Mouse (Mus musculus) hindbrain, postnatal 0 days (tissue): ENCODE measurements around the gene Zbtb46. TPM values are rescaled to one million over a fixed set of nuclear protein-coding genes. Genes with fewer than 3 reads are reported as not detected.

Experiments used
- ATAC-seq: fragments of 200-750 bp; cut with Nextera tagmentation; 2 replicates; pipeline ENCODE4 v1.8.0; 2017; ENCODE audit warnings: mild to moderate bottlenecking, moderate TSS enrichment, moderate library complexity
- DNase-seq: peaks from one replicate; pipeline ENCODE4 v3.0.0-alpha.2; 2015; ENCODE audit warnings: low spot score
- H3K27ac ChIP-seq: fragments of 300-500 bp; sonication (generic); 2 replicates; pipeline ENCODE4 v1.5.1; 2014; ENCODE audit warnings: mild to moderate bottlenecking
- H3K27me3 ChIP-seq: fragments of 300-500 bp; sonication (generic); 2 replicates; pipeline ENCODE4 v1.6.1; 2014; ENCODE audit warnings: low read length, mixed read lengths; ENCODE audit not compliant: insufficient read depth
- H3K36me3 ChIP-seq: fragments of 300-500 bp; sonication (generic); 2 replicates; pipeline ENCODE4 v1.6.1; 2014; ENCODE audit warnings: low read length, mixed read lengths; ENCODE audit not compliant: insufficient read depth
- H3K4me1 ChIP-seq: fragments of 300-500 bp; sonication (generic); 2 replicates; pipeline ENCODE4 v1.6.1; 2014; ENCODE audit warnings: antibody characterized with exemption, low read length, mixed read lengths; ENCODE audit not compliant: insufficient read depth
- H3K4me2 ChIP-seq: fragments of 300-500 bp; sonication (generic); 2 replicates; pipeline ENCODE4 v1.6.1; 2014; ENCODE audit warnings: low read depth, mild to moderate bottlenecking, low read length, moderate library complexity, mixed read lengths
- H3K4me3 ChIP-seq: fragments of 300-500 bp; sonication (generic); 2 replicates; pipeline ENCODE4 v1.5.1; 2014; ENCODE audit warnings: low read length
- H3K9ac ChIP-seq: fragments of 300-500 bp; sonication (generic); replicated peaks from 2 replicates; pipeline ENCODE4 v1.6.1; 2014; ENCODE audit warnings: mild to moderate bottlenecking, low read length, moderate library complexity, mixed read lengths
- H3K9me3 ChIP-seq: fragments of 300-500 bp; sonication (generic); 2 replicates; pipeline ENCODE4 v1.6.1; 2016; ENCODE audit warnings: low read length, mixed read lengths
- CTCF ChIP-seq: IDR thresholded peaks from 2 replicates; pipeline ENCODE4 v1.5.1; 2016; ENCODE audit warnings: antibody characterized with exemption, control low read depth, low read depth
- WGBS: fragments of 180-500 bp; shearing (Covaris S2); extraction: QIAGEN DNeasy Blood & Tissue Kit; methylation state at CpG from one replicate; pipeline ENCODE4 v1.1.7; 2014; 5-methylcytosine and 5-hydroxymethylcytosine counted together
- polyA plus RNA-seq: library from polyadenylated mRNA; unstranded; fragments of >200 nt; fragmentation: Nextera tagmentation; extraction: Ambion mirVana; gene quantifications from 2 replicates; pipeline ENCODE4 v1.2.1, GENCODE M21; 2015
- total RNA-seq: library from RNA; depleted of rRNA; stranded (reverse); fragments of >200 nt; gene quantifications from 2 replicates; pipeline ENCODE4 v1.2.3, GENCODE M21; 2014

Gene Zbtb46
- total and polyA plus RNA-seq, 2 experiments from 2014 or later: 19.2 to 29.0 TPM

- Histone ChIP-seq H3K27me3 (no peaks in the 10 kb centered on the region), H3K27ac (no peak overlapping the region), H3K9ac (no peak overlapping the region), H3K9me3 (no peaks in the 10 kb centered on the region), H3K4me3 (no peak overlapping the region), H3K4me1 (peaks cover 6% of the 10 kb centered on the region; the same call in 1 of the 2 replicates), H3K4me2 (no peak overlapping the region), H3K36me3 (peaks cover 44% of the 10 kb centered on the region)
- no peak for TF ChIP-seq CTCF
- WGBS: 84% methylated on average over 6 of the region's 6 CpGs
- no peak for ATAC-seq
- no peak for DNase-seq
These were observed 77.5 kb downstream of the Zbtb46 start for GRCm38 (mm10) chr2:181381631-181382306.

- no peak for TF ChIP-seq CTCF
- Histone ChIP-seq H3K9me3 (no peaks in the 10 kb centered on the region), H3K4me3 (no peak overlapping the region), H3K4me1 (peaks cover 6% of the 10 kb centered on the region; the same call in 1 of the 2 replicates), H3K27ac (no peak overlapping the region), H3K9ac (no peak overlapping the region), H3K36me3 (peaks cover 44% of the 10 kb centered on the region), H3K27me3 (no peaks in the 10 kb centered on the region), H3K4me2 (no peak overlapping the region)
- DNase-seq (no peak), ATAC-seq (no peak)
- WGBS: 94% methylated on average over 5 of the region's 5 CpGs
These were observed 78.1 kb downstream of the Zbtb46 start for GRCm38 (mm10) chr2:181381107-181381506.

GRCm38 (mm10) chr2:181380251-181380650, 79.0 kb downstream of the Zbtb46 start:
- H3K27me3 ChIP-seq: no peaks in the 10 kb centered on the region
- no peak overlapping the region for H3K27ac ChIP-seq
- H3K4me3 ChIP-seq: no peak overlapping the region
- ATAC-seq (no peak), DNase-seq (no peak)
- TF ChIP-seq CTCF: no peak
- H3K4me1 ChIP-seq: peaks cover 4% of the 10 kb centered on the region; the same call in 1 of the 2 replicates
- H3K9me3 ChIP-seq: no peaks in the 10 kb centered on the region
- no peak overlapping the region for H3K4me2 ChIP-seq
- H3K9ac ChIP-seq: no peak overlapping the region
- 90% methylated on average over 5 of the region's 5 CpGs for whole genome bisulfite sequencing
- H3K36me3 ChIP-seq: peaks cover 44% of the 10 kb centered on the region

GRCm38 (mm10) chr2:181379778-181380177, 79.4 kb downstream of the Zbtb46 start, which contains the start of gene Lime1:
Lime1 (plus strand) TSS chr2:181380078.
- no peak within 1 kb of the TSS for H3K4me2 ChIP-seq
- no peaks in the 10 kb centered on the region for H3K27me3 ChIP-seq
- 98% methylated on average over 12 of the region's 12 CpGs for WGBS
- H3K36me3 ChIP-seq: peaks cover 44% of the 10 kb centered on the region
- no peaks in the 10 kb centered on the region for H3K9me3 ChIP-seq
- DNase-seq: no peak
- H3K4me3 ChIP-seq: no peak within 1 kb of the TSS
- no peak for TF ChIP-seq CTCF
- H3K9ac ChIP-seq: no peak within 1 kb of the TSS
- no peaks in the 10 kb centered on the region for H3K4me1 ChIP-seq
- no peak within 1 kb of the TSS for H3K27ac ChIP-seq
- ATAC-seq: no peak

GRCm38 (mm10) chr2:181378701-181379100, 80.5 kb downstream of the Zbtb46 start:
- peaks cover 40% of the 10 kb centered on the region for H3K36me3 ChIP-seq
- 90% methylated on average over 5 of the region's 5 CpGs for WGBS
- TF ChIP-seq CTCF: no peak
- ATAC-seq: no peak
- no peaks in the 10 kb centered on the region for H3K4me1 ChIP-seq
- no peak overlapping the region for H3K9ac ChIP-seq
- H3K4me2 ChIP-seq: no peak overlapping the region
- no peak overlapping the region for H3K4me3 ChIP-seq
- no peak overlapping the region for H3K27ac ChIP-seq
- H3K9me3 ChIP-seq: no peaks in the 10 kb centered on the region
- DNase-seq: no peak
- no peaks in the 10 kb centered on the region for H3K27me3 ChIP-seq

- TF ChIP-seq CTCF: no peak
- Histone ChIP-seq H3K27ac (no peak overlapping the region), H3K36me3 (peaks cover 29% of the 10 kb centered on the region), H3K9me3 (no peaks in the 10 kb centered on the region), H3K4me3 (no peak overlapping the region), H3K27me3 (no peaks in the 10 kb centered on the region), H3K4me1 (no peaks in the 10 kb centered on the region), H3K9ac (no peak overlapping the region), H3K4me2 (no peak overlapping the region)
- ATAC-seq: no peak
- WGBS: 92% methylated on average over 2 of the region's 2 CpGs
- no peak for DNase-seq
These were observed 82.0 kb downstream of the Zbtb46 start for GRCm38 (mm10) chr2:181377230-181377629.

- ATAC-seq (no peak), DNase-seq (peak; percentile 56)
These were observed 83.4 kb downstream of the Zbtb46 start for GRCm38 (mm10) chr2:181375787-181376186.

More at GRCm38 (mm10) chr2:181375787-181376186, 83.4 kb downstream of the Zbtb46 start:
- Histone ChIP-seq H3K27me3 (no peaks in the 10 kb centered on the region), H3K4me1 (no peaks in the 10 kb centered on the region), H3K4me2 (no peak overlapping the region), H3K9ac (no peak overlapping the region), H3K9me3 (no peaks in the 10 kb centered on the region), H3K36me3 (peaks cover 31% of the 10 kb centered on the region), H3K27ac (no peak overlapping the region), H3K4me3 (no peak overlapping the region)
- TF ChIP-seq CTCF: peak; percentile 61
- WGBS: 91% methylated on average over 2 of the region's 2 CpGs
